In the genomic region with DNA sequence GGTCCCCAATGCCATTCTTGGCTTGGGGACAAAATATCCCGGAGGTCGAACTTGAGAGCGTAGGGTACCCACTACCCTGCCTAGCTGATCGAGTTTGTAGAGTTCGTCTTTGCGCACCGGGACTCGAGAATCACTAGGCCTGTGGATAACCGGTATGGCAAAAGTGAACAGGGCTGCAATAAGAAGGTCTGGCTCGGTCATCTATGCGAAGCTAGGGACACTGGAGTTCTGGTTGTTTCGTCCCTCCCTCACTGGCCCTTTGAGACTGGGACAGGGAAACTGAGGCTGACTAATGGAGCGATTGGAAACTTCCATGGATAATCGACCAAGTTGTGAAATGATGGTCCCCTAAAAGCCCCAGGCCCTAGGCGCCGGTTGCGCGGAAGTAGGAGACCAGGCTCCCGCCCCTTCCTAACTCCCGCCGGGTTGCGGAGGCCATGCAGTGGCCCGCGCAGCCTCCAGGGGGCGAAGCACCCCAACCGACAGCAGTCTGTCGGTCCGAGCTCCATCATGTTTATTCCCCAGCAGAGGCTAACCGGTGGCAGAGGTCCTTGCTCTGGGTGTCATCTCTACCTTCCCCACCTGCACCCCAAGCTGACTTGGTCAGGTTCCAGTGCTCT, we compare ENCODE assay signal across 7 mouse cellular contexts. TPM values are rescaled to one million over a fixed set of nuclear protein-coding genes. Genes with fewer than 3 reads are reported as not detected.
DNase-seq lines count a peak whose midpoint lies in the region; ATAC-seq lines count a peak whose summit lies in the region.

No protein-coding gene starts in this region.

- H3K4me2 ChIP-seq in hindbrain, embryonic 12.5 days (replicated peaks) = peak overlapping the region; percentile 96

- H3K4me1 ChIP-seq in hindbrain, embryonic 12.5 days = peaks cover 45% of the 10 kb centered on the region

- H3K4me3 ChIP-seq in hindbrain, embryonic 12.5 days = peak overlapping the region; percentile 77

- H3K36me3 ChIP-seq in hindbrain, embryonic 12.5 days = peaks cover 7% of the 10 kb centered on the region

- under 1% methylated on average over 29 of the region's 29 CpGs for WGBS in hindbrain, embryonic 12.5 days

- peak overlapping the region; percentile 81 for H3K27ac ChIP-seq in hindbrain, embryonic 12.5 days

- ATAC-seq in frontal cortex, adult (ENCODE audit: low TSS enrichment) = 0 out of 2 replicates have a peak, but pooled peaks have one; percentile 10
- ATAC-seq in hindbrain, embryonic 12.5 days (ENCODE audit: low FRiP score) = peak; percentile 38
- ATAC-seq in megakaryocyte-erythroid progenitor cell, adult 5-6 weeks (replicated peaks; ENCODE audit: low FRiP score, low TSS enrichment, poor library complexity, severe bottlenecking) = peak; percentile 58

- no peaks in the 10 kb centered on the region for H3K27me3 ChIP-seq in hindbrain, embryonic 12.5 days

- H3K9ac ChIP-seq in hindbrain, embryonic 12.5 days = peak overlapping the region; percentile 83; the same call in 1 of the 2 replicates

- intact Hi-C loops in left cerebral cortex, postnatal 36 days (cut with DNase I) = no loop called here

- H3K9me3 ChIP-seq in hindbrain, embryonic 12.5 days (replicated peaks) = no peaks in the 10 kb centered on the region

- DNase-seq in ZHBTc4 (ENCODE audit: low read depth, low spot score) = peak; percentile 95
- peak; percentile 84 for DNase-seq in cerebellum, postnatal 10 days
- peak; percentile 60 to 67 for DNase-seq in left cerebral cortex, postnatal 36 days (ENCODE audit: low spot score in 2 of 2)
- peak; percentile 67 for DNase-seq in right cerebral cortex, postnatal 4 days

RNA-seq across cellular contexts. Expression of a gene that starts 1.1 kb away (rescaled TPM):
- 7.1 and 8.1 TPM in 2 replicates for polyA plus RNA-seq in hindbrain, embryonic 12.5 days (2016; fragmentation: Nextera tagmentation; extraction: Ambion mirVana)
- total RNA-seq in left cerebral cortex, postnatal 36 days (2021) = 10 to 100 TPM; 51.6 to 54.2 TPM
- 21.0 and 24.9 TPM in 2 replicates for total RNA-seq in megakaryocyte-erythroid progenitor cell, adult 5-6 weeks (2014; fragmentation: Nextera tagmentation)
- total RNA-seq in megakaryocyte-erythroid progenitor cell, adult 5-6 weeks (2017) = 7.2 and 14.6 TPM in 2 replicates

RNA-seq across cellular contexts. Expression of a gene that starts 11.9 kb away (rescaled TPM):
- 112 and 118 TPM in 2 replicates for polyA plus RNA-seq in hindbrain, embryonic 12.5 days (2016; fragmentation: Nextera tagmentation; extraction: Ambion mirVana)
- 100 to 1,000 TPM; 181 to 238 TPM for total RNA-seq in left cerebral cortex, postnatal 36 days (2021)
- 55.0 and 63.1 TPM in 2 replicates for total RNA-seq in megakaryocyte-erythroid progenitor cell, adult 5-6 weeks (2014; fragmentation: Nextera tagmentation)
- 13.7 and 19.4 TPM in 2 replicates for total RNA-seq in megakaryocyte-erythroid progenitor cell, adult 5-6 weeks (2017)

RNA-seq across cellular contexts. Expression of a gene that starts 16.9 kb away (rescaled TPM):
- 33.1 and 33.8 TPM in 2 replicates for polyA plus RNA-seq in hindbrain, embryonic 12.5 days (2016; fragmentation: Nextera tagmentation; extraction: Ambion mirVana)
- total RNA-seq in left cerebral cortex, postnatal 36 days (2021) = 10 to 100 TPM; 43.5 to 56.8 TPM
- total RNA-seq in megakaryocyte-erythroid progenitor cell, adult 5-6 weeks (2014; fragmentation: Nextera tagmentation) = 52.1 and 57.1 TPM in 2 replicates
- total RNA-seq in megakaryocyte-erythroid progenitor cell, adult 5-6 weeks (2017) = 9.8 and 15.3 TPM in 2 replicates

RNA-seq across cellular contexts. Expression of a gene that starts 24.4 kb away (rescaled TPM):
- polyA plus RNA-seq in hindbrain, embryonic 12.5 days (2016; fragmentation: Nextera tagmentation; extraction: Ambion mirVana) = 60.3 and 69.4 TPM in 2 replicates
- total RNA-seq in left cerebral cortex, postnatal 36 days (2021) = 10 to 100 TPM; 40.1 to 45.1 TPM
- total RNA-seq in megakaryocyte-erythroid progenitor cell, adult 5-6 weeks (2014; fragmentation: Nextera tagmentation) = 56.1 and 71.8 TPM in 2 replicates
- 12.7 and 23.3 TPM in 2 replicates for total RNA-seq in megakaryocyte-erythroid progenitor cell, adult 5-6 weeks (2017)

RNA-seq across cellular contexts. Expression of a gene that starts 24.4 kb away (rescaled TPM):
- polyA plus RNA-seq in hindbrain, embryonic 12.5 days (2016; fragmentation: Nextera tagmentation; extraction: Ambion mirVana) = 4.8 and 5.5 TPM in 2 replicates
- 1 to 10 TPM; 1.7 to 4.0 TPM for total RNA-seq in left cerebral cortex, postnatal 36 days (2021)
- total RNA-seq in megakaryocyte-erythroid progenitor cell, adult 5-6 weeks (2014; fragmentation: Nextera tagmentation) = 2.7 and 9.1 TPM in 2 replicates
- 11.0 TPM in 1 of 2 replicates, not detected in the other for total RNA-seq in megakaryocyte-erythroid progenitor cell, adult 5-6 weeks (2017)

Comparison
In these comparisons a context has a peak if more than half of its experiments do, and no peak if none do; other contexts are left out.
1. Peak in every context shown above with its lines: DNase-seq, ATAC-seq, H3K4me3 ChIP-seq and H3K27ac ChIP-seq.